Mouse (Mus musculus) MN1 (cell line): ENCODE data around the gene Itgae.

Experiments used
- DNase-seq: peaks from one replicate; pipeline ENCODE4 v3.0.0-alpha.2; 2016; ENCODE audit warnings: low spot score

The Itgae gene

DNA sequence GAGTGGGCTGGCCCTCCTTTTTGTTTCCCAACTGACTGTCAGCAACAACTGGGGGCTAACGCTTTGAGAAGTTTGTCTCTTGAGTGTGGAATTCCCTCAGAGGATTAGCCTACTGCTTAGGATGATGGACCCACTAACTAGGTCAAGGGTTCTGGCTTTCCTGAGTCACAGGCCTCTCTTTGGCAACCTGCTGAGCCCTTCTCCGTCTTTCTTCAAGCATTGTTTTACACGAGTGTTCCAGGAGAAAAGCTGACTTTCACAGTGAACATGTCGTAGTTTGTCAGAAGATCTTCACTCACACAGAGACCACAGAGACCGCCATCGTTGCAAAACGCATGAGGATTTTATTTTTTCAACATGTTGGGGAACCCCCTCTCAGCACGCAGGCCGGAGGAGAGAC lies 57.8 kb downstream of the Itgae start:
- no peak for DNase-seq

DNA sequence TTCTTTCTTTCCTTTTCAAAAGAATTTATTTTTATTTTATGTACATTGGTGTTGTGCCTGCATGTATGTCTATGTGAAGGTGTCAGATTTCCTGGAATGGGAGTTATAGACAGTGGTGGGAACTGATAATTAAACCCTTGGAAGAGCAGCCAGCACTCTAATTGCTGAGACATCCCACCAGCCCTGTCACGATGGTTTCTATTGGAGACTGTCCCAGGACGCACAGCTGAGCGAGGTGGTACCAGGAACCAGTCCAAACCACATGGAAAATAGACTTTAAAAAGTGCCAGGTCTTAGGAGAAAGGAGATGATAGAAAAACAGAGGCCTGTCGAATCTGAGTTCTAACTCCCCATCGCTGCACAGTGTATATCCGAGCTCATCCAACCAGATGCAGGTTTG lies 64.7 kb downstream of the Itgae start:
- no peak for DNase-seq

DNA sequence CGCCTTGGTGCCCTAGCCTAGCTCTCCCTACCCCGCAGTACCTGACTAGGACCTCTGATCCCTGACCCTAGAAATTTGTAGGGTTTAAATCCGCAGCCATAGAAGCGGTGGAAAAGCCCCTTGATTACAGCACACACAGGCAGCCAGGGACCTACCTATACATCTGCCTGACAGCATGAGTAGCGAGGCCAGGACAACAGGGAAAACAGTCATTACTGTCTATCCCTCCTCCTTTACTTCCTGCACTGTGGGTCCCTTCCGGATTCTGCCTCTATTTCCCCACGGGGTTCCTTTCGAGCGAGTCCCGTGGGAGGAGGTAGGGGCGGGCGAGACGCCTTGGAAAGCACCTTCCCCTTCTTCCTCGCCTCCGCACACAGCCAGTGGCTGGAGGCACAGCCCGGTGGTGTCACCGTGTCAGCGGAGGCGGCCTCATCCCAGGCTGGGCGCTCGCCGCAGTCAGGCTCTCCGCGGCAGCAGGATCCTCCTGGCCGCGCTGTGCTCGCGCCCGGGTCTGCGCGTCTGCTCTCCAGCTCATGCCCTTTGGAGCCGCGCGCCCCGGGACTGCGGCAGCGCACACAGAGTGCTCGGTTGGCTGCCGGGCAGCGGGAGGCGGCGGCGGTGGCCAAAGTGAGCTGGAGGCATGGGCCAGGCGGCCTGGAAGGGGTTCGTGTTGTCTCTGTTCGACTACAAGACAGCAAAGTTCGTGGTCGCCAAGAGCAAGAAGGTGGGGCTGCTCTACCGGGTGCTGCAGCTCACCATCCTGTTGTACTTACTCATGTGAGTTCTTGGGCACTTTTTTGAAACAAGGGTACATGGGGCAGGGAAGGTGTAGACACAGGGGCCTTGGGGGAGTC lies 69.8 kb downstream of the Itgae start, which contains the start of gene P2rx5:
P2rx5 (plus strand) TSS at position 465 of the 854 bp plus-strand sequence.
- DNase-seq = no peak

DNA sequence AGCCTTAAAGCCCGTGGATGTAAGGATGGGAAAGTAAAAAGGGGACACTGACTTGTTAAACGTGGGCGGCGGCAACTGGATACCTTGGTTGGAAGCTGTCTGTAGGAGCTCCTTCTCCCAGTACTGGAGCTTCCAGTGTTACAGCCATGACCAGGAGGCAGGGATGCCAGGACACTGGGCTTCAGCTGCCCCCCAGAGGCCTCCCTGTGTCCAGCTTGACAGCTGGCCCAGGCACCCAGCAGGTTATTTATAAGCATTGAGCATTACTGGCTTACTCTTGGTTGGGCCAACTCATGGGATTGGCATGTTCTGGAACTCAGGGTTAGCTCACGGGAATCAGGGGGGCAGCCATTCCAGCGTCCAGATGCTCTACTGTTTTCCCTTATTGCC lies 70.4 kb downstream of the Itgae start:
- no peak for DNase-seq

DNA sequence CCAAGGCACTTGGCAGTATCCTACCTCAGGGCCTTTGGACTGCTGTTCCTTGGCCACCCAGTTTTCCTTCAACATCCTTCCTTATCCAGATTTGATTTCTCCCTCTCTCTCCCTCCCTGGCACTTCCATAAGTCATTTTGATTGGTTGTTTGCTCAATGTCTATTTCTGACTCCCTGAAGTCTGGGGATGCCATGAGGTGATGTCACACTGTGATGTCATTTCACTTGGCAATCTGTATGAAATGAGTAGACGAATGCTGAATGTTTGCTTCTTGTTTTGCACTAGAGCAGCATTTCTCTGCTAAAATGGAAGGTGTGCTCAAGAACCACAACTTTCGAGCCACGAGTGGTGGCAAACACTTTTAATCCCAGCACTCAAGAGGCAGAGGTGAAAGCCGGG lies 71.2 kb downstream of the Itgae start:
- no peak for DNase-seq

DNA sequence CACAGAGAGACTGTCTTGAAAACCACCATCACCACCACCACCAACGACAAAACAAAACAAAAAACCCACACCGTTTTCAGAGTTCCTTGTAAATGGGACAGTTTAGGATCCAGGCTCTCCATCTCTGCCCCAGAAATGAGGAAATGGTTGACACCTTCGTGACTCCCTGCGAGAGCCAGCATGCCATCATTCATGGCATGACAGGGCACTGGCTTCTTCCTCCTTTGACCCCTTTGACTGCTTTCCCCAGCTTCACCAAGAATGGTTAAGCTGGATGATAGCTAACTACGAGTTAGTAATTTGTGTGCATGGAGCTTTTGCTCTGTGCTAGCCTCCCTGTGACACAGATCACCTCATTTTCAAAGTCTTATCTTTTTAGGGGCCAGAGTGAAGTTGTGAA lies 71.9 kb downstream of the Itgae start:
- DNase-seq = no peak

DNA sequence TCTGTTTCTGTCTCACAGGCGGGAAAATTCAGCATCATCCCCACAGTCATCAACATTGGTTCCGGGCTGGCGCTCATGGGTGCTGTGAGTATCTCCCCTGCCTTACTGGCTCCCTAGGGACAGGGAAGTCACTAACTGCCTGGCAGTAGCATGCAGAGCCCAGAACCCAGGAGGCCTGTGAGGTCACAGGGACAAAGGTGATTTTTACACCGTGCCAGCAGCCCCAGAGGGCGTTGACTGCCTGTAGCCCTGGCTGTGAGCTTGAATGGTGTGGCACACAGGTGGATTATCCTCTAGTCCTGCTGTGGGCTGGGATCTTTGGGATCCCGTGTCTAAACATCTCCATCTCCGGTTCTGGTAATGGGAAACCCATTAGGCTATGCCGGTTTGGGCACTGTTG lies 77.7 kb downstream of the Itgae start:
- no peak for DNase-seq

DNA sequence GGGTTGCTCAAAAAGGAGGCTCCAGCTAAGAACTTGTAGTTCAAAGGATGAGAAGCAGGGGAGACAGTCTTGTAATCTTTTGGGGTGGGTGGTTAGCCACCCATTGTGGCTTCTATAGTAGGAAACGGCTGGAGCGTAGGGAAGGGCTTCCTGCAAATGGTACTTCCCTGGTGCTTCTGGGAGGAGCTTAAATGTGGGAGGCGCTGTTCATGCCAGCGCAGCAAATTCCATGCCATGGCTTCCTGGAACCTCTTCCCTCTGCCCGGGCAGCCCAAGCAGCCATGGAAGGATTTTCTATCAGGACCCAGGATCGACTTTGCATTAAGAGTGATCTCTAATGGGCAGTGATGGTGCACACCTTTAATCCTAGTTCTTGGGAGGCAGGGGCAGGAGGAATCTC lies 78.2 kb downstream of the Itgae start:
- DNase-seq = no peak

DNA sequence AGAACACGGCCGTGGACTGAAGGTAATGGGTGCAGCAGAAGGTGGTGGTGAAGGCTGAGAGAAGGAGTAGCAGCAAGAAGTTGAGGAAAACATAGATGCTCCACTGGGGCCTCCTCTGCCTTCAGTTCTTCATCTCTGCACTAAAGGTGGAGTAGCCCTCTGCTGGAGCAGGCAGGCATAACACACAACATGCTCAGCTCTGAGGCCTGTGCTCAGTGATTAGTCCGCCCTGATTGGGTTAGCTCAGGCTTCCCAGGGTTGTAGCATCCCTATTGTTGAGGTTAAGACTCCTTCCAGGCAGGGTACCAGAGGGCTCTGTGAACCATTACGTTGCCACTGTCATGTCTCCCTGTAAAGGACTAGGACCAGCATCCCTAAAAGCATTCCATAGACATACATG lies 78.8 kb downstream of the Itgae start:
- DNase-seq = peak; percentile 29

DNA sequence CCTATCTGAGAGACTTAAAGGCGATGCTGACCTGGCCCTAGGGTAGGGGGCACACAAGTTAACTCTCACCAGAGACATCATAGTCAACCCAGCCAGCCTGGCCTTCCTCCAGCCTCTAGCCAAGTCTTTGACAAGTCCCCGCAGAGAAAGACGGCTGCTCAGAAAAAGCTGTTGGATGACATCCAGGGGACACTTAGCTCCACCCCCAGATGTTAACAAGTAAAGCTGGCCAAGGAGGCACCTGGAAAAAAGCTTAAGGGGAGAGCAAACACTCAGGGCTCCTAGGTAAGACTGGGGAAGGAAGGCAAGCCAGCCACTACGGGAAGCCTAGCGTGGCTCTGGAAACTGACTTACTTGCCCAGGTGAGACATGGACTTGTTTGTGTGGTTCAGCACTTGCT lies 81.8 kb downstream of the Itgae start:
- no peak for DNase-seq

DNA sequence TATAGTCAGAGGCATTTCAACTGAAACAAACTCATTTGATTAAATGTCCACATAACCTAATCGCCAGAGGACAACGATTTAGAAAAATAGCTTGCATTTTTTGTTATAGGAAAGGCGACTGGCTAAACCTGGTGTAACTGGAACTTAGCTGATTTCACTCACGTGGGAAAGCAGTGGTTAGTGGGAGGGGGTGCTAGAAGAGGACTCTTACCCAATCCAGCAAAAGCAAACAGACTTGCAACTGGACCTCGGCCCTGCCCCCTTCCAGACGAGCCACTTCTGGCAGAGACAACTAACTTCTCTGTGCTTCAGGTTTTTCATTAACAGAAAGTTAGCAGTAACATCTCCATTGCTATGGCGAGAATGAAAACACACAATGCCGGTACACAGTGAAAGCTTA lies 85.2 kb downstream of the Itgae start:
- DNase-seq = peak; percentile 30

DNA sequence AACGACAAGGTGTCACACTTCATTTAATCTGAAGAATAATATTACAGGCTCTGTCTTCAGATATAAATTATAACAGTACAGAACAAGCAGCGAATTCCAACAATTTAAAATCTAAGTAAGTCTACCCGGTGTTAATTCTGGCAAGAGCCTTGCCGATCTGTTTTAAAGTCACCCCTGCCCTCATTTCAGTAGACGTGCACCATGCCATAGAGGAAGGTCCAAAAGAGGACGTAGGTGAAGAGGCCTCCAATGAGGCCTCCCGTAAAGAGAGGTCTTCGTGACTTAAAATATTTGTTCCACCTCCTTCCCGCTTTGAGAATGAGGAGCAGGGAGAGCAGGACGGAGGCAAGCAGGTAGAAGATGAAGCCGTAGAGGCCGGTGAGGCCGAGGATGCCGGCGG lies 85.8 kb downstream of the Itgae start:
- DNase-seq = peak; percentile 21

DNA sequence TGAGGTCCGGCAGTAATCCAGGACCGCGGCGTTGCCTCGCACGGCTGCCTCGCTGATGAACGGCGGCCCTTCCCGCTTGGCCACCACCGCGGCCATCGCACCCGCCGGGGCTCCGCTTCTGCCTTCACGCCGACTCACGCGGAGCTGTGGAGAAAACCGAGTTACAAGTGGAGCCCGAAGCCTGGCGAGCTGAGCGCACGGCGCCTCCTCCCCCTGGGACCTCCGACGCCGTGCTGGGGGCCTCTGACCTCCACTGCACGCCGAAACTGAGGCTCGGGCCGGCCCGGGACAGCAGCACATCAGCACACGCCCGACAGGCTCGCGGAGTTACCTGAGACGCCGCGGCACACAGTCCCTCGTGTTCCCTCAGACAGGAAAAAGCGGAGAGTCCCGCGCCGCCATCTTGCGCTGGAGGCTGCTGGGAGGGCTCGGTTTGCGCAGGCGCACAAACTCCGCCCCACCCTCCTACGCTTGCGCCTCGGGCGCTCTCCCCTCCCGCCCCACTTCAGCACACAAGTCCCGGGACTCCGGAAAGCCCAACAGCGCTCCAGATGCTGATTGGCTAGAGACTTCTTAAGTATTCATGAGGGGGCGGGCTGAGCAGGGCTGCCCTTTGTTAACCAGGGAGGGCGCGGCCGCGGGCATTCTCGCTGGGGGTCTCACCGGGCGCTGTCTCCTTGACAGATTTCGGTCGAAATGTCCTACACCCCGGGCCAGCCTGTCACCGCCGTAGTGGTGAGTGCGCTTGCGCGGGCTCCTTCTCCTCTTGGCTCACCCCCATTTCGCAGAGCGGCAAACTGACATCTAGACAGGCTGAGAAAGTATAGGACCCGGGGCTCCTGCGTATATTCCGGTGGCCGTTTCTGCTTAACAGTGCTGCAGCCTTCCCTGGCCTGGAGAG lies 86.5 kb downstream of the Itgae start, which contains the start of the genes Emc6 and Tax1bp3:
Emc6 (minus strand) TSS at position 430 of the 901 bp plus-strand sequence.
Tax1bp3 (plus strand) TSS at position 476 of the 901 bp plus-strand sequence.
- DNase-seq = peak; percentile 98

DNA sequence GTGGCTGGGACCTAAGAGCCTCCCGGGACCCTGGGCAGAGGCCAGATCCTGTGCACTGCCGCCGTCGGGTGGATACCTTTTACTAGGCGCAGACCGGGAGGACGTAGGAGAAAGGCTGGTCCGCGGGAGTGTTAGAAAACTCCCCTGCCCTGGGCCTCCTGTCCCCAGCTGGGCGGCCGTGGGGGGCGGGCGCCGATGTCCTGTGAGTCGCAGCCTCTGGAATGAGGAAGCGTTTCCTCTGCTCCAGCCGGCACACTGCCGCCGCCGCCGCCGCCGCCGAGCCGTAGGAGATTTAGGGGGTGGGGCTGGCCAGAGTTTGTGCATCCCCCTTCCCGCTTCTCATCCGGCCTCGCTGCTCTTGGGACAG lies 87.1 kb downstream of the Itgae start:
- peak; percentile 71 for DNase-seq

DNA sequence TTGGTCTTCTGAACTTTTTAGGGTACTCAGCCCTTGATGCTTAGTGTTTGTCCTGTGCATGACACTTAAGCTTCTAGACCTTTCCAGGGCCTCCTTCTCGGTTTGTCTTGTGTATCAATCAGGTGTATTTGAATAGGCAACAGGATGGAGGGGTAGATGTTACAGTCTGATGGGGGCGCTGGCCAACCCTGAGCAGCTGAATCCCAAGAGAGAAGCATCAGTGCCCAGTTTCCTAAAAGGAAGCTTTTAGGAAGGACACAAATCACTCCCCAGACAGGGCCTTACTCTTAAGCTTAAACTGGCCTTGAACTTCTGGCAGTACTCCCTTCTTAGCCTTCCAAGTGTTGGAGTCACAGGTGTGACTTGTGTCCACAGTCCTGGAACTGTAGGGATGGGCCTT lies 87.5 kb downstream of the Itgae start:
- DNase-seq = peak; percentile 11

DNA sequence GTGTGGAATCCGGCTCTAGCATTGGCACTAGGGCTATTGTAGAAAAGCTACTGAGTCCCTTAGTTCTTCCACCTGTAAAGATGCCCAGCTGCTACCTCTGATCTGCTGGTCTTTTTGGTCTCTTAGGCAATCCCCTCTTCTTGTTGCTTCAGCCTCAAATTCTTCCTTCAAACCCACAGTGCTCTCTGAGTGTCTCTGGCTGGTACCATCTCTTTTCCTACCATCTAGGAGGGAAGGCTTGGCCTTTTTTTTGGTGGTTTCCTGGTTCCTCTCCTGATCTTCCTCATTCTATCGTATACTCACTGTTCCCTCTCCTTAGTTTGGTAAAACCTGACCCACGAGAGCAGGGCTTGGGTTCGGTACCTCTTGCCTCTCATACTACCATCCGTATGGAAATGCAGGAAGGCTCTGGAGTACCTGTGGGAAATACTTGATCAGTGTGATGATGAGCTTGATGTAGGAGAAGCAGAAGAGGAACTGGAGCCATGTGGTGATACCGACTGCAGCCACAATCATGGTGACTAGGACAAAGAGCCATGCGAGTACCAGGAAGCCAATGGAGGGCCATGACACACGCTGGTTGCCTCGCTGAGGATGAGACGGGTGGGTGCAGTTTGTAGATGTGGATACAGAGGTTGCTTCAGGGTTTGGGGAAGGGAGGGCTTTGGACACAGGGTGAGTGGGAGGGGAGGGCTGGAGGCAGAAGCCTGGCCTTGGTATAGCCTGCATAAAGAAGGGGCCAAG lies 95.7 kb downstream of the Itgae start:
- no peak for DNase-seq

DNA sequence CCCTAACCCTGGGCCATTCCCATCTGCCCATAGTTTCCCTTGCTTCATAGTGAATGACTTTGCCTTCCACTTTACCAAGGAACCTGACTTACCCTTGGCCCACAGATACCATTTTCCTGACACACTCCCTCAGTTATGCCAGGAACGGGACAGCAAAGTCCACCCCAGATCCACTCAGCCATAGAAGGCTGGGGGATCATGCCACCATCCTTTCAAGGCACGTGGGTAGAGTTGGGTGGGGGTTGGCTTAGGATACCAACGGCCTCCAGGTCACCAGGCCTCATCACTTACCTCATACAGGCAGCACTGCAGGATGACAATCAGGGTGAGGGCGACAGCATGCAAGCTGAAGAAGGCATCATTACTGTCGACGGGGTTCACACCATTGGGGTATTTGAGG lies 96.8 kb downstream of the Itgae start:
- no peak for DNase-seq

DNA sequence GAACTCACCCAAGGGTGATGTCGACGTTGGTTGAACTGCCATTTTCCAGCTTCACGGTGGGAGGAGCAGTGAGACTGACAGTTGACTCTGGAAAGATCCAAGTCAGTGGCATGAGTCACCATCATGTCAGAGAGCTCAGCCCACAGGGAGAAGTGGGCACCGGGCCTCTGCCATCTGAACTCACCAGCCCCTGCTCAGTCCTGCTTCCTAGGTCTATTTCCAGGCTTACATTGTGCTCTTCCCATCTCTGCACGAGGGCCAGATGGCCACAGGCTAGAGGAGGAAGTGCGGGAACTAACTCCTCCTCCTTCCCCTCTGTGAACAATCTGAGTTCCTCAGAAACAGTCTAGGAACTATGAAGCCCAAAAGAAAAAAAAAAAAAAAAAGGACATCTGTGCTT lies 102.7 kb downstream of the Itgae start:
- peak; percentile 47 for DNase-seq

DNA sequence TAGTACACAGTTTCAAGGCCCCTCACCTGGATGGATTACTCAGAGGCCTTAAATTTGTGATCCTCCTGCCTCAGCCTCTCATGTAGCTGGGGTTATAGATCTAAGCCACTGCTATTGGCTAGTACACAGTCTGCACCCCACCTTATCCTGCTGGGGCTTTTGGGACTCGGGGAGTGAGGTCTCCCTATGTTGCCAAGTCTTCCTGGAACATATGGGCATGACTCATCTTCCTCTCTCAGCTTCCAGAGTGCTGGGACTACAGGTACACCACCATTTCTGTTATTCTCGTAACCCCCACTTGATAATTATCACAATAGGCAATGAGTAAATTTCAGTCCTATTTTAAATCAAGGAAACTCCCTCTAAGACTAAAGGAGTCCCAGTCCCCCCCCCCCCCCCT lies 104.1 kb downstream of the Itgae start:
- no peak for DNase-seq
